Mouse (Mus musculus) adrenal gland, adult 2 months (tissue): ENCODE results near the gene Cyp4x1. TPM values are rescaled to one million over a fixed set of nuclear protein-coding genes. Genes with fewer than 3 reads are reported as not detected.

ENCODE experiments used
- DNase-seq: peaks from one replicate; pipeline ENCODE4 v3.0.0; 2021
- polyA plus RNA-seq: library from polyadenylated mRNA; depleted of rRNA; stranded (reverse); fragments of >200 nt; gene quantifications from 2 replicates; pipeline ENCODE4 v1.2.3, GENCODE M21; 2012; rRNA removed
- total RNA-seq, 2 experiments: library from RNA; stranded (reverse); gene quantifications; 2 replicates each; pipeline ENCODE4 v1.2.3; 2021

Cyp4x1 gene
- total and polyA plus RNA-seq, 3 experiments = not detected

DNA sequence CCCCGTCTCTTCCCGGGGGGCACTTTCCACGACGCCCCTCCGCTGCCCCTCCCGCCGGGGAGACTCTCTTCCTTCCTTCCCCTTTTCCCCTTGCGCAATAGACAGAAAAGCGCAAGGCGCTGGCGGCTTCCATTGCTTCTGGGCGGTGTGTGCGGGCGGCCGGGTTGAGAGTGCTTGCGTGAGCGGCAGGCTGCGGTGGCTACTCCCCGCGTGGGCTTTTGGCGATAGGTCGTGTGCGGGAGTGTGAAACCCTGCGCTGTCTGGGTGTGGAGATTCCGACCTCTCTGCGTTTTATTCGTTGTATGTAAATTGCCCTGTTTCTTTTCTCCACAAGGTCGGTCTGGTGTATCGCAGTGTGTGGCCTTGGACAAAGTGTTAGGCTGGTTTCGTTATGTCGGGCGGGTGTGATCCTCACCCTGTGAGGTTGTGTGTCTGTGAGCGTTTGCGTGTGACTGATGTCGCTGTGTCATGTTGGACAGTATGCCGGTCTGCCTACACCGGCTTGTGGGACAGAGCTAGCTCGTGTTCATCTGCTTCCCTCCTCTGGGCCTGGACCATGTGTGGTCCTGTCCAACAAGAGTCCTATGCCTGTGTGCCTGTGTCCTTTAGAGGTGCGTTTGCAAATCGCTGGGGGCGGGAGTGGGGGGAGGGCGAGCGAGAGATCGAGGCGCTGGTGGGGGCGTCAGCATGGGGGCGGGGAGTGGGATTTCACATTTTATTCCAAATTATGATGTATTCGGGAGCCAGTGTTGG is 77.0 kb downstream of the Cyp4x1 start:
- DNase-seq = peak; percentile 62

DNA sequence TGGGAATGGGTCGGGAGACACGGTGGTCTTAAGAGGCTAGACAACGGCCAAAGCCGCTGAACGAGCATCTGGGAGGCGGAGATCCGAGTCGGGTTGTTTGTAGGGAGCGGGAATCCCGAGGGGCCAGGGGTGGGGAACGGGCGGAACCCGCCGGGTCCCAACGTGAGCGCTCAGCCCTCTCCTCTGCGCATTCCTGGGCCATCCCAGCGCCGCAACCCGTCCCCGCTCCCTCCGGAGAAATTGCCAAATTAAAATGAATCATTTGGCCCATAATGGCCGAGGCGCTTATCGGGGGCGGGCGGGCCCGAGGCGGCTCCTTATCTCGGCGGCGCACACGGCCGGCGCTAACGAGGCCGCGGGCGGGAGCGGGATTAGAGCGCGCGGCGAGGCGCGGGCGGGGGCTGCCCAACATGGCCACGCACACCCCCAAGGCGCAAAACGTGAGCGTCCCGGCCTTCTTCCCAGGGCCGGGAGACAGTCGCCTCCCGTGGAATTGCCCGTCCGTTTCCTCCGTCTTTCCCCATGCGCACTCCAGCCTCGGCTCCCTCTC is 77.6 kb downstream of the Cyp4x1 start, which contains the start of gene Tal1:
Tal1 (plus strand) TSS at position 56 of the 550 bp plus-strand sequence.
- DNase-seq = peak; percentile 71

Other genes with a start within 250 kb of the Cyp4x1 start
- gene Foxd2, start 225.4 kb downstream of the Cyp4x1 start, total RNA-seq = 1 to 10 TPM; 1.2 to 2.8 TPM
- gene Foxd2, start 225.4 kb downstream of the Cyp4x1 start, polyA plus RNA-seq = 5.7 and 6.3 TPM in 2 replicates
- not detected for gene Foxe3, start 208.3 kb downstream of the Cyp4x1 start, total RNA-seq
- gene Foxe3, start 208.3 kb downstream of the Cyp4x1 start, polyA plus RNA-seq = 0.20 and 1.2 TPM in 2 replicates
- 100 to 1,000 TPM; 106 to 118 TPM for gene Cmpk1, start 147.0 kb downstream of the Cyp4x1 start, total RNA-seq
- 30.9 and 37.6 TPM in 2 replicates for gene Cmpk1, start 147.0 kb downstream of the Cyp4x1 start, polyA plus RNA-seq
- gene Stil, start 134.1 kb downstream of the Cyp4x1 start, total RNA-seq = under 1 TPM; 0.31 to 0.58 TPM
- gene Stil, start 134.1 kb downstream of the Cyp4x1 start, polyA plus RNA-seq = 0.10 and 0.13 TPM in 2 replicates
- 1 to 10 TPM; 1.8 to 2.8 TPM for gene Tal1, start 77.9 kb downstream of the Cyp4x1 start, total RNA-seq
- gene Tal1, start 77.9 kb downstream of the Cyp4x1 start, polyA plus RNA-seq = 5.1 and 8.9 TPM in 2 replicates
- under 1 TPM; 0.48 to 0.61 TPM for gene Pdzk1ip1, start 45.6 kb downstream of the Cyp4x1 start, total RNA-seq
- gene Pdzk1ip1, start 45.6 kb downstream of the Cyp4x1 start, polyA plus RNA-seq = 5.1 and 10.0 TPM in 2 replicates
- not detected for gene Cyp4a29, start 107.8 kb upstream of the Cyp4x1 start, total RNA-seq
- gene Cyp4a29, start 107.8 kb upstream of the Cyp4x1 start, polyA plus RNA-seq = not detected in 2 replicates
- gene Cyp4a12a, start 164.8 kb upstream of the Cyp4x1 start, total RNA-seq = under 1 TPM in 1 of 2 experiments, not detected in 1; 0.14 TPM
- gene Cyp4a12a, start 164.8 kb upstream of the Cyp4x1 start, polyA plus RNA-seq = not detected in 2 replicates